Mouse (Mus musculus) small intestine, adult 2 months (tissue): Measurements from ENCODE around the gene Zcchc12. TPM values are rescaled to one million over a fixed set of nuclear protein-coding genes. Genes with fewer than 3 reads are reported as not detected.
A peak's percentile ranks its signal among the peaks of the same experiment; 100 is the strongest.

Source experiments
- H3K27ac ChIP-seq: fragments of 200-500 bp; 2 replicates; pipeline ENCODE4 v1.5.1; 2012; ENCODE audit warnings: low read depth, low read length, control low read depth, inconsistent platforms; ENCODE audit not compliant: insufficient read depth
- H3K27me3 ChIP-seq: fragments of 200-500 bp; 2 replicates; pipeline ENCODE4 v1.6.1; 2012; ENCODE audit warnings: mild to moderate bottlenecking, moderate library complexity, low read length, inconsistent platforms; ENCODE audit not compliant: control insufficient read depth, insufficient read depth
- H3K36me3 ChIP-seq: fragments of 200-500 bp; 2 replicates; pipeline ENCODE4 v1.6.1; 2012; ENCODE audit warnings: mild to moderate bottlenecking, low read length, control low read depth, inconsistent platforms; ENCODE audit not compliant: control insufficient read depth, insufficient read depth
- H3K4me1 ChIP-seq: fragments of 200-500 bp; 2 replicates; pipeline ENCODE4 v1.6.1; 2012; ENCODE audit warnings: low read length, inconsistent platforms, mixed read lengths; ENCODE audit not compliant: control insufficient read depth, insufficient read depth, insufficient read length
- H3K4me3 ChIP-seq: fragments of 200-500 bp; 2 replicates; pipeline ENCODE4 v1.5.1; 2012; ENCODE audit warnings: low read depth, mild to moderate bottlenecking, control low read depth, inconsistent platforms, low read length, moderate library complexity
- CTCF ChIP-seq: fragments of 200-500 bp; IDR thresholded peaks from 2 replicates; pipeline ENCODE4 v1.5.1; 2012; ENCODE audit warnings: low read depth, mild to moderate bottlenecking, control low read depth, inconsistent platforms, low read length, moderate library complexity, mixed read lengths; ENCODE audit not compliant: insufficient replicate concordance, insufficient read length; ENCODE audit errors: extremely low read depth
- POLR2A ChIP-seq: fragments of 200-500 bp; IDR thresholded peaks from 2 replicates; pipeline ENCODE4 v1.6.1; 2012; ENCODE audit warnings: low read depth, mild to moderate bottlenecking, control low read depth, inconsistent platforms, low read length, moderate library complexity
- WGBS: fragments of 180-500 bp; shearing (Covaris S2); methylation state at CpG from one replicate; pipeline ENCODE4 v1.1.7; 2018; 5-methylcytosine and 5-hydroxymethylcytosine counted together
- polyA plus RNA-seq: library from polyadenylated mRNA; depleted of rRNA; stranded (reverse); fragments of >200 nt; gene quantifications from 2 replicates; pipeline ENCODE4 v1.2.3, GENCODE M21; 2012

The Zcchc12 gene
- polyA plus RNA-seq, 1 experiment: 0.24 TPM

DNA sequence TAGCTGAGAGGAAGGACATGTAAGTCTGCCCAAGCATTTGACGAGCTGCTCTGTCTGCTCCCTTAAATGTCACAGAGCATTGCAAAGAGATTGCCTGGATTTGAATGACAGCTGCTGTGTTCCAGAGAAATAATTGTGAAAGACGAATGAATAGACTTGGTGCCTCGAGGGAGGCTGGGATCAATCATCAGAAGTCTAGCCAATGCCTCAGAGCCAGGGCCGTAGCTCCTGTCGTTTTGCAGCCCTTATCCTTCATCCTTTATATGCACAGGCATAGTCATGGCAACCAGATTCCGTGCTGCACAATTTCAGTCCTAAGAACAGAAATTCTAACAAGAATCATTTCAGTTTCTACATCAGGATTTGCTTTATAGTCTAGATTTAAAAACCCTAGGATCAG, 9.3 kb upstream of the Zcchc12 start:
- WGBS: 53% methylated on average over 6 of the region's 6 CpGs

DNA sequence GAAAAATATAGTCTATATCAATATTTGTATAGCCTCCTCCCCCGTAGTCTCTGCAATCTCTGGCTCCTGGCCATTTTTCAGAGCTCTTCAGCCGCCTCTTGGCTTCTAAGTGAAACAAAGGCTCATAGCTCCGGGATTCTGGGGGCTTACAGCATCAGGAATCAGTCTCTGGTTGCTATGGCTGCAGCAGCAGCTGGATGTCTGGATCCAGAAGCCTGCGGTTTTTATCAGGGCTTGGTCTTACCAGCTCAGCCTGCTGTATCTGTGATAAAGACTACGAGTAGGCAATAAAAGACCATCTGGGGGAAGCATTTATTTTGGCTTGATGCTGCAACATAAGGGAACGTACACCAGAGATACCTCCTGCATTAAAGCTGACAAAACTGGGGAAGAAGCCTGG, 1.8 kb upstream of the Zcchc12 start:
- Histone ChIP-seq H3K27me3 (no peaks in the 10 kb centered on the region), H3K4me3 (no peak overlapping the region), H3K36me3 (no peaks in the 10 kb centered on the region), H3K27ac (no peak overlapping the region), H3K4me1 (no peaks in the 10 kb centered on the region)
- 21% methylated on average over 6 of the region's 6 CpGs for WGBS
- no peak for TF ChIP-seq CTCF

More for the DNA sequence above, 9.3 kb upstream of the Zcchc12 start:
- Histone ChIP-seq H3K36me3 (no peaks in the 10 kb centered on the region), H3K4me1 (no peaks in the 10 kb centered on the region), H3K27ac (no peak overlapping the region), H3K27me3 (no peaks in the 10 kb centered on the region), H3K4me3 (no peak overlapping the region)
- TF ChIP-seq POLR2A: no peak
- no peak for TF ChIP-seq CTCF

DNA sequence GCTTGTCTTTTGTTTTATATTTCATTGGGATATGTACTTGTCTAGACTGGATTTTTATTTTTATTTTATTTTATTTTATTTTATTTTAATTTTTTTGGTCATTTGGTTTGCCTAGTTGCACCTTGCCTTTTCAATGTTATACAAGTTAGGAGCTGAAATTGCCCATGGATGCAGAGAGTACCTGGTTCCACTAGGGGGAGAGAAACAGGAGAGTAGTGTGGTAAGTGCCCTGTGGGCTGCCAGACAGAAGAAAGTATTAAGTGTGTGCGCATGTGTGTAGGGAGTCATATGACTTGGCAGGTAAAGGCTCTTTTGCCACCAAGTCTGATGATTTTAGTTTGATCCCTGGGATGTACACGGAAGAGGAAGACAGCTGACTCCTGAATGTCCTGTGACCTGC, 13.8 kb downstream of the Zcchc12 start:
- TF ChIP-seq CTCF (no peak), POLR2A (no peak)
- Histone ChIP-seq H3K36me3 (no peaks in the 10 kb centered on the region), H3K4me3 (no peak overlapping the region), H3K27me3 (no peaks in the 10 kb centered on the region), H3K4me1 (no peaks in the 10 kb centered on the region), H3K27ac (no peak overlapping the region)
- 77% methylated on average over 2 of the region's 2 CpGs for WGBS

DNA sequence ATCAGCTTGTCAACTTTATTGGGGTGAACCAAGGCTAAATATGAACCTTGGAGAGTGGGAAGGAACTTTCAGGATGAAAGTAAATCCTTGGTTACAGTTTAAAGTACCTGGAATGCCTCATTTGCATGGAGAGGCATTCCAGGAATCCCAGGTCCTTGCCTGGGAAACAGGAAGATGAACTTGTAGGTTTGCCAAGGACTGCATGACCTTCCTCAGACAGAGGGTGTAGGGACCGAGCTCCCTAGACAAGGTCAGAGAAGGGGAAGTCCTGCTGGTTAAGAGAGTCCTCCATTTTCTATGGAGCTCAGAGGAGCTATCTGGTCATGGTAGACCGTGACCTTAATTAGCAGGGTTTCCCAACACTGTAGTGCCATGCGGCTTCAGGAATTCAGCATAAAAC, 15.5 kb downstream of the Zcchc12 start:
- no peaks in the 10 kb centered on the region for H3K36me3 ChIP-seq
- no peak for TF ChIP-seq CTCF
- no peak for TF ChIP-seq POLR2A
- no peak overlapping the region for H3K4me3 ChIP-seq
- H3K27ac ChIP-seq: no peak overlapping the region
- H3K27me3 ChIP-seq: no peaks in the 10 kb centered on the region
- no peaks in the 10 kb centered on the region for H3K4me1 ChIP-seq
- WGBS: 80% methylated on average over 3 of the region's 3 CpGs

DNA sequence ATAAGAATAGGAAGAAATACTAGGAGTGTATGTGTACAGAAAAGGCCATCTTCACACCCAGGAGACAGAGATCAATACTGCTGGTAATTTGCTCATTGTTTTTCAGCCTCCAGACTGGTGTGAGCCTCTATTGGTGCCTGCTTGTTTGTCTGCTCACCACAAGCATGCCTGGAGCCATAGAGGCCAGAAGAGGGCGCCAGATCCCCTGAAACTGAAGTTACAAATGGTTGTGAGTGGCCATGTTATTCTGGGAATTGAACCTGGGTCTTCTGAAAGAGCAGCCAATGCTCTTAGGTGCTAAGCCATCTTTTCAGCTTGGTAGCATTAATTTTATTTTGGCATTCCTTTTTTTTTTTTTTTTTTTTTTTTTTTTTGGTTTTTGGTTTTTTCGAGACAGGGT, 25.7 kb downstream of the Zcchc12 start:
- no peaks in the 10 kb centered on the region for H3K4me1 ChIP-seq
- H3K36me3 ChIP-seq: no peaks in the 10 kb centered on the region
- H3K27me3 ChIP-seq: no peaks in the 10 kb centered on the region
- no peak overlapping the region for H3K4me3 ChIP-seq
- no peak overlapping the region for H3K27ac ChIP-seq
- 43% methylated on average over 2 of the region's 2 CpGs for WGBS
- TF ChIP-seq CTCF (0 out of 2 replicates have a peak, but pooled peaks have one; percentile 13), POLR2A (no peak)

DNA sequence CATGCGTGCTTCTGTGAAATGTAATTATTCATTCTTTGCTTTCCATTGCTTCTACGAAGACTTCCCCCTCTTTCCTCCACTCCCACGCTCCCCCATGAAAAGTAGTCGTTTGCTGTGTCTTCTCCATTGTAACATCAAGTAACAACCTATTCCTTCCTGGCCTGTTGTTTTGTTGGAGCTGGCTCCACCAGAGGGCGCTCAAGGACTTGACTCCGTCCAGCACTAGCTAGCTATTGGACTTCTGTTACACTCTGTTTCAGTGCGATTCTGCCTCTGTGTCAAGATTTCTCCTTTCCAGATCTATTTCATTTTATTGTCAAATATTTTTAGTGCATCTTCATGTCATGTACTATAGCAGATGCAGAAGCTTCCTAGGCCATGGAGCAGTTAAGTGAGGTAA, 30.1 kb downstream of the Zcchc12 start:
- no peaks in the 10 kb centered on the region for H3K36me3 ChIP-seq
- no peak overlapping the region for H3K27ac ChIP-seq
- WGBS: 13% methylated on average over 7 of the region's 7 CpGs
- TF ChIP-seq CTCF: peak; percentile 71; the same call in 1 of the 2 replicates
- TF ChIP-seq POLR2A: no peak
- H3K27me3 ChIP-seq: no peaks in the 10 kb centered on the region
- no peaks in the 10 kb centered on the region for H3K4me1 ChIP-seq
- no peak overlapping the region for H3K4me3 ChIP-seq

DNA sequence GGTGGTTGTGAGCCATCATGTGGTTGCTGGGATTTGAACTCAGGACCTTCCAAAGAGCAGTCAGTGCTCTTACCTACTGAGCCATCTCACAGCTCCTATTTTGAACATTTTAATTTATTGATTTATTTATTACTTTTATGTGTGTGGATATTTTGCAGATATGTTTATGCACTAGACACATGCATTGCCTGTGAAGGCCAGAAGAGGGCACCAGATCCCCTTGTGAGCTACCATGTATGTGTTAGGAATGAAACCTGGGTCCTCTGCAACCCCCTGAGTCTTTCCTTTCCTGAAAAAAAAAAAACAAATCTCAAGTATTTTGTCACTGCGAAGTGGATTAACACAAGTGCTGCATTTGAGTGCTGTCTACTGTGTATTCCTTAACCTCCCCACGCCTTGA, 30.9 kb downstream of the Zcchc12 start:
- 50% methylated on average over 2 of the region's 2 CpGs for WGBS
- no peaks in the 10 kb centered on the region for H3K4me1 ChIP-seq
- H3K4me3 ChIP-seq: no peak overlapping the region
- TF ChIP-seq CTCF (no peak), POLR2A (no peak)
- H3K36me3 ChIP-seq: no peaks in the 10 kb centered on the region
- no peaks in the 10 kb centered on the region for H3K27me3 ChIP-seq
- no peak overlapping the region for H3K27ac ChIP-seq

DNA sequence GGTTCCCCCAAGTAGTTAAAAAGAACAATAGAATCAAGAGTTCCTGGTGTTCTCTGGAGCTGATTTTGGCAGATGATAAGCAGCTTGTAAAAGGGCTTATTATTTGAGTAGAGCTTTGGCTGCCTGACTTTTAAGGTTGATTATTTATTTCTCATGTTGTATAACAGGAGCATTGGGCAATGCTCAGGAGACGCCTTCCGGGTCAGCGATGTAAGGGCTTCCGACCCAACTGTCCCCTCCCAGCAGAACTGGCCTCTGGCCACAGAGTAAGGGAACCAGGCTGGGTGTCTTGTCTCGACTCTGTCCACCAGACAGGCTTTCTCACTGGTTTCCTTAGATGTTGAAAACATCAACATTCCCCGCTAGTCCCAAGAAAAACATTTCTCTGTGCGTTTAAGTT, 33.2 kb downstream of the Zcchc12 start:
- H3K27ac ChIP-seq: no peak overlapping the region
- no peak for TF ChIP-seq POLR2A
- no peak for TF ChIP-seq CTCF
- WGBS: 30% methylated on average over 7 of the region's 7 CpGs
- H3K27me3 ChIP-seq: no peaks in the 10 kb centered on the region
- H3K4me3 ChIP-seq: no peak overlapping the region
- no peaks in the 10 kb centered on the region for H3K36me3 ChIP-seq
- H3K4me1 ChIP-seq: no peaks in the 10 kb centered on the region
